Mouse (Mus musculus) urinary bladder, adult 2 months (tissue): Measurements from ENCODE around the gene Mef2b. TPM values are rescaled to one million over a fixed set of nuclear protein-coding genes. Genes with fewer than 3 reads are reported as not detected.

Source experiments
- DNase-seq: peaks from one replicate; pipeline ENCODE4 v3.0.0; 2022; ENCODE audit warnings: low spot score
- polyA plus RNA-seq: library from polyadenylated mRNA; depleted of rRNA; stranded (reverse); fragments of >200 nt; gene quantifications from 2 replicates; pipeline ENCODE4 v1.2.3, GENCODE M21; 2012; rRNA removed

Mef2b gene
- 0.29 and 0.35 TPM in 2 replicates for polyA plus RNA-seq

GRCm38 (mm10) chr8:70139026-70139857 lies at the start of gene Mef2b, which contains the start of the genes Rfxank and Borcs8:
Mef2b (plus strand) TSS chr8:70139711.
Rfxank (minus strand) TSS chr8:70139154.
Borcs8 (plus strand) TSS chr8:70139499.
- DNase-seq, result peak; percentile 85

DNA sequence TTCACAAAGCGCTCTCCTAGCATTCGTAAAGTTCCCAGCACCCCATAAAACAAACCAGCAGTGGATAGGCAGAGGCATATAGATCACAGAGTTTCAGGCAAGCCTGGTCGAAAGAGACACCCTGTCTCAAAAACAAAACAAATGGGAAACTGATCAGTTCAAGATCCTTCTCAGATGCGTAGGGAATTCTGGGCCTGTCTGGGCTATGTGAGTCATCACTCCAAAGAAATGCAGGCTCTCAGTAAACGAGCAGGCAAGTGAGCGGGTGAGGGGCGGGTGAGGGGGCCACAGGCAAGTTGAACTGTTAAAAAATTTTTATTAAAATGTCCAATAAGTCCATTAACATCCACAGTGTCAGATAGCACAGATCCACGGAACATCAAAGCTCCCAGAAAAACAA lies 46.7 kb upstream of the Mef2b start:
- no peak for DNase-seq

GRCm38 (mm10) chr8:70099276-70099675 lies 40.2 kb upstream of the Mef2b start:
- no peak for DNase-seq

- no peak for DNase-seq
Measured at GRCm38 (mm10) chr8:70100241-70100640, 39.3 kb upstream of the Mef2b start.

- no peak for DNase-seq
Measured at GRCm38 (mm10) chr8:70104506-70104905, 35.0 kb upstream of the Mef2b start.

DNA sequence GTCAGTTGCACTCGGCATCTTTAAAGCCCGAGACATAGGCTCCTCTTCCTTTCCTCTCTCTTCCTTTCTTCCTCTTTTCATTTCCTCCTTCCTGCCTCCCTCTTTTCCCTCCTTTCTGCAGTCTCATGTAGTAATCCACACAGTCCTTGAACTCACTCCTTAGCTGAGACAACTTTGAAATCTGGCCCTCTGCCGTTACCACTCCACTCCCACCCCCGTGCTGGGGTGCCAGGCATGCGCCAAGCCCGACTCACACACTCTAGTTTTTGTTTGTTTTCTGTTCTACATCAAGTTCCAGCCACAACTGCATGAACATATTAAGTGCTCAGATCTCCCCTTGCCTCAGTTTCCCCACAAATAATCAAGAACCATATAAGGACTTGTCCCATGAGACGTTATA lies 34.6 kb upstream of the Mef2b start:
- DNase-seq, result no peak

- DNase-seq, result no peak
Measured at GRCm38 (mm10) chr8:70110451-70110850, 29.1 kb upstream of the Mef2b start.

DNA sequence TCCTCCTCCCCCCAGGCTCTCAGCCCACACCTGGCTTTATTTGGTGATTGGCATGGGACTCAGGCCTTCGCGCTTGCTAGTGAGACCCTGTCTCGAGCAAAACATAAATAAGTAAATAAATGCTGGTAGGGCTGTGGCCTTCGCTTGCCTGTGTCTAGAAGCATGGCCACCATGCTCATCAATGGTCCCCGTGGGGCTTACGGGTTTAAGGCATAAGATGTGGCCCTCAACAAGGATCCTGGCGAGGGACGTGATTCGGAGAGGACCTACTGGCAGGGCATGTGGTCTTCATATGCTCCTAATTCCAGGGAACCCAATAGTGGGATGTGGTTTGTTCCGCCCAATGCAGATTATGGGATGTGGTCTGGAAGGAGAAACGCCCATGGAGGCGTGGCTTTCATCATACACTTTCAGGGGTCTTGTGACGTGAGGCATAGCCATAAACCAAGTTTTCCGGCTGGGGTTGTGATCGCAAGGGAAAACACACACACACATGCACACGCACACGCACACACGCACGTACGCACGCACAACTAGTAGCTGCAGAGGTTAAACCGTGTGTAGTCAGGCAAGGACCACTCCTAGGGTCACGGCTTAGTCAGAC lies 28.2 kb upstream of the Mef2b start:
- no peak for DNase-seq

GRCm38 (mm10) chr8:70112401-70113016 lies 27.0 kb upstream of the Mef2b start:
- DNase-seq, result no peak

DNA sequence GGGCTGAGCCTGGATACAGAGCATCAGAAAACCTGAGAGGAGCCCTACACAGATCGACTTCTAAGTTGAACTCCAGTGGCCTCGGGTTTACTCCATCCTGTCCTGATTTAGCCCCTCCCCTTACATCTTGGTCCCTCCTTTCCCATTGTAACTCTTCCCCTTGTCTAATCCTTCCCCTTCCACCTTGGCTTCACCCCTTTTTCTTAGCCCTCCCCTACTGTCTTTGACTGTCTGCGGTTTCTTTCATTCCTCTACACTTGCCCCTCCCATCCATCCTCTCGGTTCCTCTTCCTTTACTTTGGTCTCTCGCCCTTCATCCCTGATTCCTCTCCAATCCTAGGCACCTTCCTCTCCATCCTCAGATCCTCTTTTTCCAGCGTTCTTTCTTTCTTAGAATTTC lies 25.0 kb upstream of the Mef2b start:
- DNase-seq, result no peak

DNA sequence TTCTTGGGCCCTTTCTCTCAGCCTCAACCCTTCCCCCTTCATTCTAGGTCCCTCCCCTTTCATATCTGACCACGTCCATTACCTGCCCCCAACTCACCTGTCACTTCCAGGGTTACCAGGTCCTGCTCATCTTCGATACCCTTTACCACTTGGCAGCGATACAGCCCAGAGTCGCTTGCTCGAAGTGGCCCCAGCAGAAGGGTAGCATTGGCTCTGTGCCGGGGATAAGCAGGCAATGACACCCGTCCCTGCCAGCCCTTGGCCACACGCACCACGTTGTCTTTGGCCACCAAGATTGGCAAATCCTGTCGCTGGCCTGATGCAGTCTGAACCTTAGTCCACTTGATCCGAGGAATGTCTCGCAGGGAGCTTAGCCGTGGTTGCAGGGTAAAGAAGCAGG lies 24.6 kb upstream of the Mef2b start:
- no peak for DNase-seq

DNA sequence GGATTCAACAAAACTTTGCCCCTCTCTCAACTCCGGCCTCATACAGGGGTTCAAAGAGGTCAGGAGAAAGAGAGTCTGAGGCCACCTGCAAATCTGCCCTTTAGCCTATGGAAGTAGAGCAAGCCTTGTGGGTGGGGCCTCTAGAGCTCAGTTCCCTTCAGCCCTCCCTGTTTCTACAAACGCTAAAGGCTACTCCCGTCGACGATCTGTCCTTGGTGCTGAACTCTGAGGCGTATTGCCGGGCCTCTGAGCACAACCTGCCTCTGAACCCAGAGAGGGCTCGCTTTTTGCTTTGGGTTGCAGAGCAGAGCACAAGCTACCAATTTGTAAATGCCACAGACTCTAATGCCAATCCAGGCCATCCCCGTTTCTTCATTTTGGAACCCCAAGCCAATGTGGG lies 21.9 kb upstream of the Mef2b start:
- DNase-seq, result no peak

DNA sequence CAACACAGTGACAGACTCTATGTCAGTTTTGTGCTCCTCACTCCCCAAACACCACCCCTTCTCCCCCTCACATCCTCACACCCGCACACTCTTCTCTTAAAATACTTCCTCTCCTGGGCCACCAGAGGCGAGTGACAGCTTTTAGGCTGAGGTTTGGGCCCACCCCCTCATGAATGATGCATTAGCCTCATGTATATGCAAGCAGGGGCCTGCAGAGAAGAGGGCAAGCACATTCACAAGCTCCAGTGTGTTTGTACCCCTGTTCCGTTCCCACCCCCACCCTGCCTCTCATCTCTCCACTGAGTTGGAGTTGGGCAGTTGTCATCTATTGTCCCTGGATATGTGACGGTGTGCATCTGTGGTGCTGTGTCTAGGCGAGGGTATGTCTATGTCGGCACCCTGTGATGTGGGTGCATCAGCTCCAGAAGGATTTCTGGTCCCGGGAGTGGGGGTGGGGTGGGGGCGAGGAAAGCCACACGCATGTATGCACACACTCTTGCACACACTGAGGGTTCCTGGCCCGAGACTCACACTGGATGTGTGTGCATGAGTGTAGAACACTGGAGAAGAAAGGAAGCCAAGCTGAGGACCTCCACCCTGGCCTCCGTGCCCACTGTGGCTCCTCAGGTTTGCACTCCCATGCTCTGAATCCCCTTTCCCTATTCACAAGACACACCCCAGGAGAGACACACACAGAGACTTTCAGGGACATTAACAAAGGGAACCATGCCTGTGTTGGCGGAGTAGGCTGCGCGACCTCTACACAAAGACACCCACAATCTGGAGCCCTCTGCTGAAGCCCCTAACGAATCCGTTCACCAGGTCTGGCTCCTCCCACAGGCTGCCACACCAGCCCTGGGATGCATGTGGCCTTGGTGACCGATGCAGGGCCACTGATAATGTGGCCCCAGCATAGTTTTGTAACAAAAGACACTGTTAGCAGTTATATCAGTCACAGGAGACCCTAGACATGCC lies 20.5 kb upstream of the Mef2b start:
- no peak for DNase-seq

DNA sequence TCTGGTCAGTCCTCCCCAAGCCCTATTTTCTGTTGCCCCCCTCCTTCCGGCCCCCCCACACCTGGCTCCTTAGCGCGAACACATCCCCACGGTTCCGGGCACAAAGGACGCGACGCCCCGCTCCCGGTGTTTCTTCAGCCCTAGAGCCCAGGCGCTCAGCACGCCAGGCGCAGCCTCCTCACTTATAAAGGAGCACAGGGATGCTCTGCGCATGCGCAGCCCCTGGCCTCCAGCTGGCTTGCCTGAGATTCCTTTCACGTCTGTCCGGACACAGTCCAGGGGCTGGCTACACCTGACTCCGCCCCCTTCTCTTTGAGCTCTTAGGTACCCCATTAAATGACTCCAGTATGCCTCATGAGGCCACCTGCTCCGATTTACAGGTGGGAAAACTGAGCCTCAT lies 18.8 kb upstream of the Mef2b start, which contains the start of gene Ncan:
TSS of gene Ncan (minus strand) at position 207 of the 400 bp plus-strand sequence.
- DNase-seq, result no peak

DNA sequence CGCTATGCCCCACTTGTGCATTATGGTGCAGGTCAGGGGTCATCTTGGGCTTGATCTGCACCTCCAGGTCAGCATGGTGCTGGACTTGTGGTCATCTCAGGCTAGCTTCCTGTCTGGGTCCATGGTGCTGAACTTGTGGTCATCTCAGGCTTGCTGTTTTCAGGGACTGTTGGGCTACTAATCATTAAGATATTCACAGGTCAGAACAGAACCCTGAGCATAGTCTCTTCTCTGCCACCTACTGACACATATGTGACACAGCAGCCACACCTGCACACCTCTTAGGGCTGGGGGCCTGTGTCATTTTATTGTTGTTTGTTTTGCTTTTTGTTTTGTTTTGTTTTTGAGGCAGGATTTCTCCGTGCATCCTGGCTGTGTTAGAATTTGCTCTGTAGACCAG lies 16.6 kb upstream of the Mef2b start:
- no peak for DNase-seq

DNA sequence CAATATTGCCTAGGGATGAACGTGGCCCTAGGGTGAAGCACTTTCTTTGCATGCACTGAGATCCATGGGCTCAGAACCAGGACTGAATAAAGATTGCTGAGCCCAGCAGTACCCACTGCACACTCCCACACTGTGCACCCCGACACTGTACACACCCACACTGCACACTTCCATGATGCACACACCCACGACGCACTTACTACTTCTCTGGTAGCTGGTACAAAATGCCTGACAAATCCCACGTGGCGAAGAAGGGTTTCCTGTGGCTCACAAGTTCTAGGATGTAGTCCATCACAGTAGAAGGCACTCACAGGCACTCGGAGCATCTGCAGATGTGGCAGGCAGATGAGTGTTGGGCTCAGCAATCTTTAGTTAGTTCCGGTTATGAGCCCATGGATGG lies 14.5 kb upstream of the Mef2b start:
- no peak for DNase-seq

DNA sequence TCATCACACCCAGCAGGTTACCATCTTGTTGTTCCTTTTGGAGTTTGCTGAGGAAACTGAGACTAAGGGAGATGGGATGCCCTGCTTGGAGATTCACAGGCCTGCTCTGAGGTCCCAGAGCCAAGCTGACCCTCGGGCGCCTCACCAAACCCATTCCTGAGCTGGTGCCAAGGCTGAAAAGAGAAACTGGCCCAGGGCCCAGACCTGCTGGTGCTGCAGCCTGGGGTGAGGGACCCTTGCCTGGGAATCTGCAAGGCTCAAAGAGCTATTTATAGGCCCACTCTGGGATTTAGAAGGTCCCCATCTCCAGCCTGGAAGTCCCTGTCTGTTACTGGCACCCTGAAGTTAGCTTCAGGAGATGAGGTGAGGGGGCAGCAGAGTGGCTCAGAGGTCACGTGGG lies 11.1 kb upstream of the Mef2b start:
- no peak for DNase-seq

GRCm38 (mm10) chr8:70129309-70129952 lies 10.1 kb upstream of the Mef2b start:
- no peak for DNase-seq

DNA sequence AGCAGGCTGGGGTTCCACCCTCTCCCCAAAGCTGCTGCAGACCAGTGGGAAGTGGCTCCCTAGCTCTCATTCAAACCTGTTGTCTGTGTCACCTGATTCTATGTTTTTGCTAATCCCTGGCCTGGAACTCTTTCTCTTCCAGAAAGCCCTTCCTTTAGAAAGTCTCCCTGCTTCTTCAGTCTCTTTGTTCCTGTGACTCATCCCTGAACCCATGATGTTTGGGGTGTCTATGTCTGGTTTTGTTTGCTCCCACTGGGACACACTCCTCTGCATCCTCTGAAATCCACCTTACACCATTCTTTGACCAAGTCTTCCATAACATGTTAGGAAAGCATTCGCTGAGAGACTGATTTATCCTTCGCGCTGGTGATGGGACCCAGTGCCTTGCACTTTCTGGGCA lies 9.4 kb upstream of the Mef2b start:
- DNase-seq, result no peak

DNA sequence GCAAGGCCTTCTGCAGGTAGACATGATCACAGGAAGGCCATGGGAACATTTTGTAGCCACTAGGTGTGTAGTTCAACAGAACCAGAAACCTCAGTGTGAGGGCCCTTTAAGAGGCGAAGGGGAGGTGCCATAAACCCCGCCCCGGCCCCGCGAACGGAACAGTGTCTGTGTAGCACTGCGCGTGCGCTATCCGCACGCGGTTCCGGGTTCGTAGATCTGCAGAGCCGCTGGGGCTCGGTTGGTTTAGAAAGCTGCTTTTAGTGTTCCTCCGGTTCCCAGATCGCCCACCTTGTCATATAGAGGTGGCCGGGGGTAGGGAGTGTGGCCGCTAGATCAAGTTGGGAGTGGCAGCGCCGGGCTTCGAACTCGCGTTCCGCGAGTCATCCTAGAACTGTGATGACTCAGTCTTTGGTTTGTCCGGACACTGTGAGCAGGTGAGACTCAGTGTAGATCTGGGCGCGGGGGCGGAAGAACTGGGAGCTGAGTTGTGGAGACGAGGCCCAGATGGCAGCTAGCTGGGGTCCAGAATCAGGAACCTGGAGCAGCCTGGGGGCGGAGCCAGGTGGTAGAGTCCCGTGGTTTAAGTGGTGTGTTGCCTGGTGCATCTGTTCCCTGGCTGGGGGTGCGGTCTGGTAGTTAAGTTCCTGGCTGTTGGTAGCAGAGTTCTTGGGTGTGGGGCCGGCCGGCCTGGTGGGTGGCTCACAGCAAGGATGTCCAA lies 8.2 kb upstream of the Mef2b start, which contains the start of gene Nr2c2ap:
TSS of gene Nr2c2ap (plus strand) at position 168 of the 718 bp plus-strand sequence.
- DNase-seq, result peak; percentile 58
